Mouse (Mus musculus): ENCODE measurements at regions not wholly inside any gene's neighbourhood (a gene's known extent, or its start where the extent isn't known, plus 50 kb on each side); places are given as distances from the start of the nearest gene placed in this dataset.
"Not testable (repeated sequence)": the region's sequence is repeated elsewhere in the genome, so short reads cannot be mapped to it uniquely, and the experiment has no call there.

DNA sequence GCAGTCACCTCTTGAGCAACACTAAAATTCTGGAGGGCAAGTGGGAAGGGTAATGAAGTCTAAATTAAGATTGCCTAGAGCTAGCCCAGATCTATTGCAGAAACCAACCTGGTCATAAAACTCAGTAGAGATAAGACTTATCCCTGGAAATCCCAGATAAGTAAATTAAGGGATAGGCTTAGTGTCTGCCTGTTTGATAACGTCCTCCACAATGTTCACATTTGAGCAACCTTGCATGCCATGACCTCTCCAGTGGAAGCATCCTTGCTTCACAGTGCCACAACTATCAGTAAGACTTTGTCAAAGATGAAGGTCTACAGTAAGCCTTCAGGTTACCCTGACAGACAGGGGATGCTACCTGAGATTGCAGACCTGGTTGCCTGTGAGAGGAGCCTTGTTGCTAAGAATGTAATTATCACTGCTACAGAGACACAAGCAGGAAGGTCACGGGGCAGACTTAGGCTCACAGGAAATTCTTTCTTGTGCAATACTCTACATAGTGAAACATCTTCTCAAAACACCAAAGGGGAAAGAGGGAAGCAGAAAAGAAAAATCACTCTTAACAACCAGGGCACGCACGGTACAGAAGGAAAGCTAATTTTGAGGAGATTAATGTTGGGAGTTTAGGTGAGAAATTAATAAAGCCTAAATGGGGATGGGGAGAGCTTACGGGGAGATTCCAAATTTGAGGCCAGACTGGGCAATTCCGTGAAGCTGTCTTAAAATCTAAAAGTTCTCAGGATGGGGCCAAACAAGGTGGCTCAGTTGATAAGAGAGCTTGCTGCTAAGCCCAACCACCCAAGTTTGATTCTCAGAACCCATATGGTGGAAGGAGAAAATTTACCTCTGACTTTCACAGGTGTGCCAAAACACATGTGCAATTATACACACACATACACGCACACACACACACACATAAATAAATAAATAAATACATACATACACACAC is 56.9 kb upstream of the Prdm9 start:
- DNase-seq, result no peak

- DNase-seq, result peak; percentile 4
Observed at GRCm38 (mm10) chr17:15622913-15623312, 58.8 kb upstream of the Prdm9 start.

DNA sequence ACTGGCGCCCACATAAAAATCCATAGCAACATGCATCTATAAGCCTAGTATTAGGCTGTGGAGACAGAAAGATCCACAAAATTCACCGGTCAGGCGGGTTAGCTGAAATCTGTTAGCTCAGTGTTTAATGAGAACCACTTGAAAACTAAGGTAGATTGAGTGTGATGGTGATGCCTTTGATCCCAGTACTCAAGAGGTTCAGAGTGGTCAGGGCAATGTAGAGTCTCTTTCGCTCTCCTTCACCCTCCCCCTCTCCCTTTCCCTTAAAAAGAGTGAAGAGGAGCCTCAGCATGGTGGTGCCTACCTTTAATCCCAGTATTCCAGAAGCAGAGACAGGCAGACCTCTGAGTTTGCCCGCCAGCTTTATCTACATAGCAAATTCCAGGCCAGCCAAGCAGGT is 66.6 kb upstream of the Prdm9 start:
- no peak for DNase-seq

DNA sequence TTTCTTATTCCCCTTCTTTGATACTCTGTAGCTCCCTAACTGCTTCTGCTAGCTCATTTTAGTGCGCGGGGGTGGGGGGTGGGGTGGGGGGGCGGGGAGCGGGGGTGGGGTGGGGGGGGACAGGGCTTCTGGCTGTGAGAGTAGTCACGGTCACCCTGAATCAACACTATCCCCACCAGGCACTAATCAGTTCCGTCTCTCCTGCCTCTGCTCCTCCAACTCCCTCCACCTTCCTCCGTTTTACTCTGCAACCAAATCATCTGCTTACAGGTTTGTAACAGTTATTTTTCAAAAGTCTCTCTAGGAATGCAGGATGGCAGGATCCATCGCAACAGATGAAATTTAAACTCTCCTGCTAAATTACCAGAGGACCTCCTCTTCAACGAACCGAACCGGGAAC is 67.5 kb upstream of the Prdm9 start:
- no peak for DNase-seq

DNA sequence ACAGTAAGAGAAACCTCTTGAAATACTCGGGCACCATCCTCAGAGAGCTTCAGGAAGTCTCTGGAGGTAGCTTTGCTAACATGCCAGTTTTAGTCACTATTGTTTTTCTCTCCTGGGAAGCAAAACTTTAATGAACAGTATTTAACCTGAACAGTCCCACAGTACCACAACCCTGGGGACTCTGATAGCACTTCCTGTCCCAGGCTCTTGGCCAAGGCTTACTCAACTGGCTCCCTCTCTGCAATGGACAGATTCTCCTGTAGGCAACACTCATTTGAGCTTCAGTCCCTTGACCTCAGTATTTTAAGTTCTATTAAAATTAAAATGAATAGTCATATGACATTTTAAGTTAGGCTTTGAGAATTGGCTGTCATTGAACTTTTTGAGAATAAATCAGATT is 67.9 kb upstream of the Prdm9 start:
- DNase-seq, result no peak

GRCm38 (mm10) chr17:15639111-15639865 is 65.5 kb upstream of the Chd1 start:
- DNase-seq, result not testable (repeated sequence)

DNA sequence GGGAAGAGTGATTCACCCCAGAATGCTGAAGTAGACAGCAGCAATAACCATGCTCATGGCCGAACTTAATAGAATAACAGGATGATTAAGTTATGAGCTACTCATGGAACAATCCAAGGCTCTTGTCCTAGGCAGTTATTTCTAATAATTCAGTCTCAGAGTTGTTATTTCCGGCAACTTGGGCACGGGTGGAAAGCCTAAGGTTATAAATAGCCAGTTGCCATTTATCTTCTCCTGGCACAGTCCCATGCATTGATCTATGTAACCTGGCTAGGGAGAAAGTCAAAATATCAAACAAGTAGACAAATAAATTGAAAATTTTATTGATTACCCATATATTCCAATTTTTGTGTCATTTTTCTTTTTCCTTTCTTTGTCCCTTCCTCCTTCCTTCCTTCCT is 64.0 kb upstream of the Chd1 start:
- DNase-seq, result no peak

DNA sequence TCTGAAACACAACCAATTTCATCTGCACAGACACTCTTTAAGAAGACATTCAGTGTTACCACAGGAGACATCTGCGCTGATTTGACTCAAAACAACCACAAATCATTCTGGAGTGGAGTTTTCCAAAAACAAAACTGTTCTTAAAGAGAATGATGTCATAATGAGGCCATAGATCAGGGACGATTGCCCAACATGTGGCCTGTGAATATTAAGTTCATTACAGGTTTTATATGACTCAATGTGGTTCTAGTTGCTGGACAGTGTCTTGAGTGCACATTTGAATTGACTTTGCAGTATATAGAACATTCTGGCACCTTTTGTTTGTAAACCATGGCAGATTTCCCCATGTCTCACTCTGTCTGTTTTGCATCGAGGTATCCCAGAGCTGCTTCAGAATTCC is 63.0 kb upstream of the Chd1 start:
- DNase-seq, result no peak

DNA sequence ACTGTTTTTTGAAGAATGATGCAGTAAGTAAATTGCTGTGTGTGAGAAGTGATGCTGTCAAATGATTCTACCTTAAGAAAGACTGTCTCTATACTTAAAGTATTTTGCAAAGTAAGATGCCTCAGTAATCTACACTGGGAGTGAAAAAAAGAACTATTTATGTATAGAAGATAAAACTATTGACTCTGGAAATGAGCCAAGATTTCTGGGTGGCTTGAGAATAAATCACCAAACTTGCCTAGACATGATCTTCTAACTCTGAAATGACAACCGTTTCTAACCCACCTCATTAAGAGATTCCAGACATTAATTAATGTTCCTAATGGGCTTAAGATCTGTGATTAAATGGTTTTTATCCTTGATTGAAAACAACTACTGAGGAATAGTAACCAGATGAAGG is 58.0 kb upstream of the Chd1 start:
- no peak for DNase-seq

DNA sequence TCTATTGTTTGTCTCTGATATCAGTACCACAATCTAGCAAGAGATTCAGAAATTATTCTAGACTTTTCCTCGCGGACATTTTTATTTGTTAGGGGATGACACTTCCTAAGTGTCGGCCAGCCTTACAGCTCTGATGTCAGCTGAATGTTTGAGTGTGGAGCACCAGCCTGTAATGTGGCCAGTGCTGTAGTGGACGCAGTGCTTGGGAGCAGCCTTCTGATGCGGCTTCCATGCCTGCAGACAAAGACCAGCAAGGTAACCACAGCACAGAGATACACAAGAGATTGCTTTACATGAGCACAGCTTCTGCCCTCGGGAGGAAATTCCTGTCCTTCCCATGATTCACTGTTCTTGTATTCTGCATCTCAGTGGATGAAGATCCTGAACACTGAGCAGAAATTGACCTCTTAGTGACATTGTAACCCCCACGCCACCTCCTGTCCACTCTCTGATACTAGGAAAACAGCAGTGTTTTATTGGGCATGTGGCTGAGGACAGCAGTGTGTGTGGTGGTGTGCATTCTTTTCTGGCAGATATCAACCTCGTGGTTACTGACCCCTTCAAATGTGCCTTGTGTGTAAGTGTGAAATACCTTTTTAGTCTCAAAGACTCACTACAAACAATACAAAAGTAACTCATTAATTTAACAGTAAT is 54.6 kb upstream of the Chd1 start:
- no peak for DNase-seq

DNA sequence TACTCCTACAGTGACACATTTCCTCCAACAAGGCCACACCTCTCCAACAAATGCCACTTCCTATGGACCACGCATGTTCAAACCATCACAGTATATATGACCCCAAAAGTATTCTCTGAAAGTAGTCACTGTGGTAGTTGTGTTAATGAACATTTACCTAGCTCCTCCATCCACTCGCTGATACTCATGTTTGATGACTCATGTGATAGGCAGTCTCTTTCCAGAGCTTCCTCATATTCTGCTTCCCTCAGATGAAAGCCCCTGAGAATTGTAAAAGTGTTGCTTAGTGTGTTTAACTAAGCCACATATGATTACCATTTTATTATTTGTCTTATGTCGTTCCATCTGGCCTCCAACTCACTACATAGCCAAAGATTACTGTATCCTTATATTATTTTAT is 52.9 kb upstream of the Chd1 start:
- DNase-seq, result no peak

Data from kidney, adult 11 months (tissue).